14 mouse cellular contexts compared by ENCODE assay signal in genomic region chr2:77790846-77791245, GRCm38 (mm10). TPM values are rescaled to one million over a fixed set of nuclear protein-coding genes. Genes with fewer than 3 reads are reported as not detected.
"Had no signal": no experiment of that assay in that cellular context is flagged by ENCODE, and none has a peak within 500 bp of the region (broad histone marks: within the 10 kb centered on the region; RNA-seq: fewer than 3 reads in every experiment).

No protein-coding gene starts in this region.

- DNase-seq: kidney, postnatal 10 days; lung, embryonic 14.5 days; lung, postnatal 10 days; lung, postnatal 4 days; midbrain, embryonic 14.5 days; thymus, postnatal 4 days had no signal

- H3K4me3 ChIP-seq: left cerebral cortex, adult 2 months; limb, embryonic 15.5 days; liver, embryonic 12.5 days; midbrain, embryonic 10.5 days; myocyte; neural tube, embryonic 15.5 days had no signal

- H3K27ac ChIP-seq: left cerebral cortex, adult 2 months; limb, embryonic 15.5 days; liver, embryonic 12.5 days; midbrain, embryonic 10.5 days; neural tube, embryonic 15.5 days; stomach, postnatal 0 days had no signal

RNA-seq across cellular contexts. Expression of gene Zfp385b, which starts 28.6 kb away (rescaled TPM):
- total RNA-seq: megakaryocyte, adult 5-6 weeks had no signal
